Mouse (Mus musculus) B cell, adult 2 months (primary cell): ENCODE data around the gene Evx1.

Experiments
- DNase-seq, 2 experiments: peaks; one replicate each; pipeline ENCODE4 v3.0.0; 2022

Evx1 gene

GRCm38 (mm10) chr6:52291021-52291860, 22.1 kb upstream of the Evx1 start:
- DNase-seq = no peak

- no peak for DNase-seq
Observed at GRCm38 (mm10) chr6:52292328-52292727, 21.0 kb upstream of the Evx1 start.

GRCm38 (mm10) chr6:52294616-52295015, 18.7 kb upstream of the Evx1 start:
- DNase-seq = no peak

GRCm38 (mm10) chr6:52298511-52298910, 14.8 kb upstream of the Evx1 start:
- no peak for DNase-seq

- no peak for DNase-seq
Observed at GRCm38 (mm10) chr6:52300806-52301205, 12.5 kb upstream of the Evx1 start.

- no peak for DNase-seq
Observed at GRCm38 (mm10) chr6:52303426-52303825, 9.9 kb upstream of the Evx1 start.

GRCm38 (mm10) chr6:52305877-52306389, 7.4 kb upstream of the Evx1 start:
- DNase-seq = peak; percentile 64

GRCm38 (mm10) chr6:52309766-52310165, 3.5 kb upstream of the Evx1 start:
- no peak for DNase-seq

GRCm38 (mm10) chr6:52310366-52310765, 2.9 kb upstream of the Evx1 start:
- DNase-seq = no peak

GRCm38 (mm10) chr6:52311661-52312557, 1.4 kb upstream of the Evx1 start:
- no peak for DNase-seq

GRCm38 (mm10) chr6:52312558-52312915, 761 bp upstream of the Evx1 start:
- DNase-seq = no peak

GRCm38 (mm10) chr6:52314304-52315100, 1.2 kb downstream of the Evx1 start:
- DNase-seq = no peak

GRCm38 (mm10) chr6:52315441-52316412, 2.4 kb downstream of the Evx1 start:
- no peak for DNase-seq

- DNase-seq = no peak
Observed at GRCm38 (mm10) chr6:52316413-52317184, 3.3 kb downstream of the Evx1 start.

- DNase-seq = no peak
Observed at GRCm38 (mm10) chr6:52317461-52318180, 4.3 kb downstream of the Evx1 start.

- no peak for DNase-seq
Observed at GRCm38 (mm10) chr6:52318271-52318670, 5.0 kb downstream of the Evx1 start.

GRCm38 (mm10) chr6:52319956-52320690, 6.8 kb downstream of the Evx1 start:
- no peak for DNase-seq

- no peak for DNase-seq
Observed at GRCm38 (mm10) chr6:52320966-52321825, 7.9 kb downstream of the Evx1 start.
